Mouse (Mus musculus) C2C12 (cell line): ENCODE measurements around the gene Fkbp1a.

Source experiments
- CEBPB ChIP-seq: IDR thresholded peaks from one replicate; pipeline ENCODE4 v1.6.1; 2011; ENCODE audit warnings: low read depth, mild to moderate bottlenecking, control low read depth, moderate library complexity
- CTCF ChIP-seq: IDR thresholded peaks from one replicate; pipeline ENCODE4 v1.5.1; 2011; ENCODE audit not compliant: control insufficient read depth, insufficient read depth, insufficient read length
- FOSL1 ChIP-seq: IDR thresholded peaks from one replicate; pipeline ENCODE4 v1.8.0; 2011; ENCODE audit warnings: mild to moderate bottlenecking, low read length; ENCODE audit not compliant: poor library complexity, insufficient read depth, severe bottlenecking
- MAX ChIP-seq: IDR thresholded peaks from one replicate; pipeline ENCODE4 v1.6.1; 2011; ENCODE audit warnings: mild to moderate bottlenecking, control low read depth
- MYOD1 ChIP-seq: IDR thresholded peaks from one replicate; pipeline ENCODE4 v1.6.1; 2011; ENCODE audit warnings: low read depth; ENCODE audit not compliant: control insufficient read depth, insufficient read length
- MYOG ChIP-seq: IDR thresholded peaks from one replicate; pipeline ENCODE4 v1.6.1; 2011; ENCODE audit not compliant: control insufficient read depth, insufficient read length; ENCODE audit errors: extremely low read depth
- USF1 ChIP-seq: IDR thresholded peaks from one replicate; pipeline ENCODE4 v1.6.1; 2011; ENCODE audit warnings: low read depth, mild to moderate bottlenecking, control low read depth, moderate library complexity

DNA sequence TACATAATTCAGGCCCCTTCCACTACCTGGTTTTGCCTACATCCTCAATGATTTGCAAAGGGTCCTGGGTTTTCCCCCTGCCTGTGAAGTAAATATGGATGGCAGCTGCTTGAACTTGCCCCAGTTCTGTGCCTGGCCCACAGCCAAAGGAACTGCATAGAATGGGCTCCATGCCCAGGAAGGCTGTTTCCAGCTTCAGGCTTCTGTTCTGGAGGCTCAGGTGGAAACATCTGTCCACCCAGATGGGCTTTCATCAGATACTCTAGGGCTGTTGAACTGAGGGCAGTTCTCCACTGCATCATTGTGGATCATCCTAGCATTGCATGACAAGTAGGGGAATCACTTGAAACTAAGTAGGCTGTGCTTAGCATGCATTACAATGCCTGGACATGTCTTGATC, 30.1 kb upstream of the Fkbp1a start:
- no peak for TF ChIP-seq CTCF
- TF ChIP-seq MAX, result no peak
- TF ChIP-seq USF1, result no peak
- TF ChIP-seq MYOD1, result no peak
- TF ChIP-seq CEBPB, result no peak
- TF ChIP-seq MYOG, result no peak
- TF ChIP-seq FOSL1, result no peak
